Mouse (Mus musculus) liver, postnatal 0 days (tissue): ENCODE results near the gene Traf3. TPM values are rescaled to one million over a fixed set of nuclear protein-coding genes. Genes with fewer than 3 reads are reported as not detected.

Experiments used
- ATAC-seq: fragments of 200-750 bp; cut with Nextera tagmentation; 2 replicates; pipeline ENCODE4 v1.8.0; 2017; ENCODE audit warnings: mild to moderate bottlenecking, moderate library complexity
- DNase-seq: peaks from one replicate; pipeline ENCODE4 v3.0.0-alpha.2; 2016
- H3K27ac ChIP-seq: fragments of 300-500 bp; sonication (generic); 2 replicates; pipeline ENCODE4 v1.5.1; 2014; ENCODE audit warnings: antibody characterized with exemption, moderate library complexity, mild to moderate bottlenecking, low read depth
- H3K27me3 ChIP-seq: fragments of 300-500 bp; sonication (generic); 2 replicates; pipeline ENCODE4 v1.6.1; 2014; ENCODE audit warnings: low read length, control low read depth, mixed read lengths; ENCODE audit not compliant: insufficient read depth
- H3K36me3 ChIP-seq: fragments of 300-500 bp; sonication (generic); replicated peaks from 2 replicates; pipeline ENCODE4 v1.6.1; 2014; ENCODE audit warnings: mild to moderate bottlenecking, control low read depth, low read length, moderate library complexity, mixed read lengths; ENCODE audit not compliant: insufficient read depth
- H3K4me1 ChIP-seq: fragments of 300-500 bp; sonication (generic); 2 replicates; pipeline ENCODE4 v1.6.1; 2014; ENCODE audit warnings: antibody characterized with exemption, mild to moderate bottlenecking, control low read depth; ENCODE audit not compliant: insufficient read depth
- H3K4me2 ChIP-seq: fragments of 300-500 bp; sonication (generic); 2 replicates; pipeline ENCODE4 v1.6.1; 2014; ENCODE audit warnings: low read depth, mild to moderate bottlenecking, low read length, moderate library complexity, mixed read lengths
- H3K4me3 ChIP-seq: fragments of 300-500 bp; sonication (generic); 2 replicates; pipeline ENCODE4 v1.5.1; 2014; ENCODE audit warnings: low read depth, low read length
- H3K9ac ChIP-seq: fragments of 300-500 bp; sonication (generic); replicated peaks from 2 replicates; pipeline ENCODE4 v1.6.1; 2014; ENCODE audit warnings: mild to moderate bottlenecking, moderate library complexity
- H3K9me3 ChIP-seq: fragments of 300-500 bp; sonication (generic); 2 replicates; pipeline ENCODE4 v1.6.1; 2016; ENCODE audit warnings: mild to moderate bottlenecking, control low read depth, low read length, mixed read lengths
- CTCF ChIP-seq: sonication (generic); IDR thresholded peaks from 2 replicates; pipeline ENCODE4 v1.5.1; 2016; ENCODE audit warnings: antibody characterized with exemption, low read depth
- EP300 ChIP-seq: IDR thresholded peaks from 2 replicates; pipeline ENCODE4 v1.6.1; 2016; ENCODE audit warnings: antibody characterized with exemption, low read depth, mild to moderate bottlenecking
- WGBS: fragments of 180-500 bp; shearing (Covaris S2); extraction: QIAGEN DNeasy Blood & Tissue Kit; methylation state at CpG from one replicate; pipeline ENCODE4 v1.1.7; 2014; ENCODE audit not compliant: insufficient replicate concordance; 5-methylcytosine and 5-hydroxymethylcytosine counted together
- polyA plus RNA-seq: library from polyadenylated mRNA; unstranded; fragments of >200 nt; fragmentation: Nextera tagmentation; extraction: Ambion mirVana; gene quantifications from 2 replicates; pipeline ENCODE4 v1.2.1, GENCODE M21; 2015

Gene Traf3
- polyA plus RNA-seq, 1 experiment from 2014 or later = 1.9 TPM

GRCm38 (mm10) chr12:111230793-111231192, 64.6 kb downstream of the Traf3 start:
- Histone ChIP-seq H3K9ac (no peak overlapping the region), H3K9me3 (no peaks in the 10 kb centered on the region), H3K4me3 (no peak overlapping the region), H3K36me3 (0 out of 2 replicates have a peak, but pooled peaks cover 3% of the 10 kb centered on the region), H3K4me2 (no peak overlapping the region), H3K27ac (no peak overlapping the region), H3K4me1 (no peaks in the 10 kb centered on the region), H3K27me3 (no peaks in the 10 kb centered on the region)
- no peak for DNase-seq
- TF ChIP-seq CTCF = no peak
- TF ChIP-seq EP300 = no peak
- no peak for ATAC-seq
- WGBS = 63% methylated on average over 2 of the region's 2 CpGs

- WGBS = 84% methylated on average over 4 of the region's 4 CpGs
- Histone ChIP-seq H3K9me3 (no peaks in the 10 kb centered on the region), H3K27me3 (no peaks in the 10 kb centered on the region), H3K4me1 (no peaks in the 10 kb centered on the region), H3K4me3 (no peak overlapping the region), H3K4me2 (no peak overlapping the region), H3K27ac (no peak overlapping the region), H3K9ac (no peak overlapping the region), H3K36me3 (peaks cover 12% of the 10 kb centered on the region; the same call in 1 of the 2 replicates)
- TF ChIP-seq EP300 = no peak
- no peak for TF ChIP-seq CTCF
- no peak for DNase-seq
- no peak for ATAC-seq
Measured at GRCm38 (mm10) chr12:111233798-111234197, 67.6 kb downstream of the Traf3 start.

GRCm38 (mm10) chr12:111234383-111234782, 68.2 kb downstream of the Traf3 start:
- peaks cover 14% of the 10 kb centered on the region; the same call in 1 of the 2 replicates for H3K36me3 ChIP-seq
- WGBS = 79% methylated on average over 9 of the region's 9 CpGs
- DNase-seq (no peak), ATAC-seq (no peak)
- no peaks in the 10 kb centered on the region for H3K4me1 ChIP-seq
- no peaks in the 10 kb centered on the region for H3K27me3 ChIP-seq
- no peak overlapping the region for H3K4me3 ChIP-seq
- no peak overlapping the region for H3K27ac ChIP-seq
- TF ChIP-seq CTCF (no peak), EP300 (no peak)
- H3K9me3 ChIP-seq = no peaks in the 10 kb centered on the region
- no peak overlapping the region for H3K4me2 ChIP-seq
- H3K9ac ChIP-seq = no peak overlapping the region

GRCm38 (mm10) chr12:111235631-111236030, 69.5 kb downstream of the Traf3 start:
- H3K27ac ChIP-seq = no peak overlapping the region
- no peak overlapping the region for H3K4me2 ChIP-seq
- no peak for TF ChIP-seq EP300
- TF ChIP-seq CTCF = no peak
- H3K36me3 ChIP-seq = peaks cover 14% of the 10 kb centered on the region; the same call in 1 of the 2 replicates
- no peak overlapping the region for H3K4me3 ChIP-seq
- 86% methylated on average over 6 of the region's 6 CpGs for WGBS
- no peaks in the 10 kb centered on the region for H3K4me1 ChIP-seq
- ATAC-seq = no peak
- no peaks in the 10 kb centered on the region for H3K27me3 ChIP-seq
- no peak overlapping the region for H3K9ac ChIP-seq
- DNase-seq = no peak
- H3K9me3 ChIP-seq = no peaks in the 10 kb centered on the region

GRCm38 (mm10) chr12:111237611-111238188, 71.5 kb downstream of the Traf3 start:
- Histone ChIP-seq H3K9me3 (no peaks in the 10 kb centered on the region), H3K27me3 (no peaks in the 10 kb centered on the region), H3K9ac (no peak overlapping the region), H3K4me2 (no peak overlapping the region), H3K4me1 (no peaks in the 10 kb centered on the region), H3K4me3 (no peak overlapping the region), H3K36me3 (peaks cover 14% of the 10 kb centered on the region), H3K27ac (no peak overlapping the region)
- 89% methylated on average over 16 of the region's 16 CpGs for WGBS
- DNase-seq (no peak), ATAC-seq (no peak)
- TF ChIP-seq EP300 (no peak), CTCF (no peak)

GRCm38 (mm10) chr12:111238345-111238744, 72.2 kb downstream of the Traf3 start:
- H3K9ac ChIP-seq = no peak overlapping the region
- WGBS = 85% methylated on average over 5 of the region's 5 CpGs
- H3K4me2 ChIP-seq = no peak overlapping the region
- no peaks in the 10 kb centered on the region for H3K27me3 ChIP-seq
- H3K27ac ChIP-seq = no peak overlapping the region
- H3K4me1 ChIP-seq = no peaks in the 10 kb centered on the region
- no peaks in the 10 kb centered on the region for H3K9me3 ChIP-seq
- no peak for TF ChIP-seq CTCF
- no peak for TF ChIP-seq EP300
- no peak overlapping the region for H3K4me3 ChIP-seq
- ATAC-seq (no peak), DNase-seq (no peak)
- H3K36me3 ChIP-seq = peaks cover 14% of the 10 kb centered on the region
